Mouse (Mus musculus) liver, adult 2 months (tissue): ENCODE data around the gene Olfr701. TPM values are rescaled to one million over a fixed set of nuclear protein-coding genes. Genes with fewer than 3 reads are reported as not detected.

Experiments
- DNase-seq: peaks from one replicate; pipeline ENCODE4 v3.0.0-alpha.2; 2011; ENCODE audit warnings: low read depth, low spot score; ENCODE audit errors: extremely low read depth
- H3K27ac ChIP-seq: fragments of 200-500 bp; replicated peaks from 2 replicates; pipeline ENCODE4 v1.5.1; 2012; ENCODE audit warnings: low read depth, mild to moderate bottlenecking, control low read depth, inconsistent platforms, low read length; ENCODE audit not compliant: insufficient read depth
- H3K27me3 ChIP-seq: fragments of 200-500 bp; 2 replicates; pipeline ENCODE4 v1.6.1; 2012; ENCODE audit warnings: mild to moderate bottlenecking, moderate library complexity, low read length, inconsistent platforms; ENCODE audit not compliant: control insufficient read depth, insufficient read depth
- H3K36me3 ChIP-seq: fragments of 200-500 bp; 2 replicates; pipeline ENCODE4 v1.6.1; 2012; ENCODE audit warnings: low read length, inconsistent platforms; ENCODE audit not compliant: control insufficient read depth, insufficient read depth
- H3K4me1 ChIP-seq: fragments of 200-500 bp; 2 replicates; pipeline ENCODE4 v1.6.1; 2011; ENCODE audit warnings: low read length; ENCODE audit not compliant: control insufficient read depth, insufficient read depth
- H3K4me3 ChIP-seq: fragments of 200-500 bp; 2 replicates; pipeline ENCODE4 v1.5.1; 2011; ENCODE audit warnings: low read depth, mild to moderate bottlenecking, control low read depth, low read length, moderate library complexity; ENCODE audit not compliant: insufficient read depth
- H3K79me2 ChIP-seq: fragments of 200-500 bp; 2 replicates; pipeline ENCODE4 v1.6.1; 2012; ENCODE audit warnings: inconsistent platforms, mild to moderate bottlenecking, low read length, moderate library complexity; ENCODE audit not compliant: control insufficient read depth, insufficient read depth
- H3K9ac ChIP-seq: fragments of 200-500 bp; 2 replicates; pipeline ENCODE4 v1.6.1; 2012; ENCODE audit warnings: low read depth, mild to moderate bottlenecking, control low read depth, inconsistent platforms, low read length
- CTCF ChIP-seq: fragments of 200-500 bp; IDR thresholded peaks from 2 replicates; pipeline ENCODE4 v1.5.1; 2011; ENCODE audit warnings: low read depth, low read length, control low read depth
- POLR2A ChIP-seq: fragments of 200-500 bp; IDR thresholded peaks from 2 replicates; pipeline ENCODE4 v1.6.1; 2011; ENCODE audit warnings: low read length, control low read depth; ENCODE audit not compliant: insufficient read depth; ENCODE audit errors: extremely low read depth
- WGBS: fragments of 180-500 bp; shearing (Covaris S2); methylation state at CpG from one replicate; pipeline ENCODE4 v1.1.7; 2018; 5-methylcytosine and 5-hydroxymethylcytosine counted together
- polyA plus RNA-seq: library from polyadenylated mRNA; depleted of rRNA; stranded (reverse); fragments of >200 nt; gene quantifications from 2 replicates; pipeline ENCODE4 v1.2.3, GENCODE M21; 2012; rRNA removed
- total RNA-seq: library from RNA; depleted of rRNA; stranded (reverse); fragments of >200 nt; gene quantifications from 2 replicates; pipeline ENCODE4 v1.2.3, GENCODE M21; 2014; rRNA removed

Gene Olfr701
- total and polyA plus RNA-seq, 2 experiments = not detected

- TF ChIP-seq CTCF (no peak), POLR2A (no peak)
- no peaks in the 10 kb centered on the region for H3K4me1 ChIP-seq
- H3K4me3 ChIP-seq = no peak within 1 kb of the TSS
These were observed 19.9 kb downstream of the Olfr701 start, which contains the start of gene Olfr702 for GRCm38 (mm10) chr7:106833793-106834192. Gene Olfr702 (minus strand): TSS chr7:106833893.

GRCm38 (mm10) chr7:106843060-106843459 is 29.1 kb downstream of the Olfr701 start, which contains the start of gene Olfr703:
Gene Olfr703 (plus strand): TSS chr7:106843360.
- H3K27me3 ChIP-seq = no peaks in the 10 kb centered on the region
- no peaks in the 10 kb centered on the region for H3K4me1 ChIP-seq
- H3K36me3 ChIP-seq = no peaks in the 10 kb centered on the region
- no peak within 1 kb of the TSS for H3K9ac ChIP-seq
- DNase-seq = no peak
- no peak within 1 kb of the TSS for H3K27ac ChIP-seq
- H3K79me2 ChIP-seq = no peaks in the 10 kb centered on the region
- 62% methylated on average over 2 of the region's 2 CpGs for WGBS
- no peak for TF ChIP-seq POLR2A
- no peak for TF ChIP-seq CTCF
- H3K4me3 ChIP-seq = no peak within 1 kb of the TSS

More at GRCm38 (mm10) chr7:106833793-106834192, 19.9 kb downstream of the Olfr701 start, which contains the start of gene Olfr702:
- Histone ChIP-seq H3K79me2 (no peaks in the 10 kb centered on the region), H3K9ac (no peak within 1 kb of the TSS), H3K36me3 (no peaks in the 10 kb centered on the region), H3K27me3 (no peaks in the 10 kb centered on the region), H3K27ac (no peak within 1 kb of the TSS)
- DNase-seq = no peak

- no peak for DNase-seq
- Histone ChIP-seq H3K27ac (no peak within 1 kb of the TSS), H3K4me3 (no peak within 1 kb of the TSS), H3K9ac (no peak within 1 kb of the TSS), H3K79me2 (no peaks in the 10 kb centered on the region), H3K36me3 (no peaks in the 10 kb centered on the region), H3K27me3 (no peaks in the 10 kb centered on the region), H3K4me1 (no peaks in the 10 kb centered on the region)
- TF ChIP-seq CTCF = no peak
- no peak for TF ChIP-seq POLR2A
These were observed 49.0 kb downstream of the Olfr701 start, which contains the start of gene Olfr704 for GRCm38 (mm10) chr7:106862885-106863284. Gene Olfr704 (plus strand): TSS chr7:106863185.

Other genes starting within 250 kb of the Olfr701 start
- not detected in 2 replicates for gene Olfr693, start 133.5 kb upstream of the Olfr701 start, total RNA-seq
- gene Olfr693, start 133.5 kb upstream of the Olfr701 start, polyA plus RNA-seq = not detected in 2 replicates
- gene Olfr694, start 122.3 kb upstream of the Olfr701 start, total RNA-seq = not detected in 2 replicates
- gene Olfr694, start 122.3 kb upstream of the Olfr701 start, polyA plus RNA-seq = not detected in 2 replicates
- not detected in 2 replicates for gene Olfr695, start 97.7 kb upstream of the Olfr701 start, total RNA-seq
- not detected in 2 replicates for gene Olfr695, start 97.7 kb upstream of the Olfr701 start, polyA plus RNA-seq
- gene Olfr697, start 71.7 kb upstream of the Olfr701 start, total RNA-seq = not detected in 2 replicates
- not detected in 2 replicates for gene Olfr697, start 71.7 kb upstream of the Olfr701 start, polyA plus RNA-seq
- gene Olfr698, start 58.7 kb upstream of the Olfr701 start, total RNA-seq = not detected in 2 replicates
- not detected in 2 replicates for gene Olfr698, start 58.7 kb upstream of the Olfr701 start, polyA plus RNA-seq
- gene Olfr699, start 20.9 kb upstream of the Olfr701 start, total RNA-seq = not detected in 2 replicates
- gene Olfr699, start 20.9 kb upstream of the Olfr701 start, polyA plus RNA-seq = not detected in 2 replicates
- gene Olfr700, start 5.3 kb upstream of the Olfr701 start, total RNA-seq = not detected in 2 replicates
- not detected in 2 replicates for gene Olfr700, start 5.3 kb upstream of the Olfr701 start, polyA plus RNA-seq
- not detected in 2 replicates for gene Olfr702, start 19.8 kb downstream of the Olfr701 start, total RNA-seq
- not detected in 2 replicates for gene Olfr702, start 19.8 kb downstream of the Olfr701 start, polyA plus RNA-seq
- gene Olfr703, start 29.2 kb downstream of the Olfr701 start, total RNA-seq = not detected in 2 replicates
- gene Olfr703, start 29.2 kb downstream of the Olfr701 start, polyA plus RNA-seq = not detected in 2 replicates
- gene Olfr704, start 49.1 kb downstream of the Olfr701 start, total RNA-seq = not detected in 2 replicates
- not detected in 2 replicates for gene Olfr704, start 49.1 kb downstream of the Olfr701 start, polyA plus RNA-seq
- gene Olfr705, start 62.8 kb downstream of the Olfr701 start, total RNA-seq = not detected in 2 replicates
- gene Olfr705, start 62.8 kb downstream of the Olfr701 start, polyA plus RNA-seq = not detected in 2 replicates
- gene Olfr706, start 74.0 kb downstream of the Olfr701 start, total RNA-seq = not detected in 2 replicates
- not detected in 2 replicates for gene Olfr706, start 74.0 kb downstream of the Olfr701 start, polyA plus RNA-seq
- not detected in 2 replicates for gene Olfr707, start 87.1 kb downstream of the Olfr701 start, total RNA-seq
- not detected in 2 replicates for gene Olfr707, start 87.1 kb downstream of the Olfr701 start, polyA plus RNA-seq
- gene Olfr1532-ps1, start 93.9 kb downstream of the Olfr701 start, total RNA-seq = not detected in 2 replicates
- not detected in 2 replicates for gene Olfr1532-ps1, start 93.9 kb downstream of the Olfr701 start, polyA plus RNA-seq
- gene Olfr709-ps1, start 118.1 kb downstream of the Olfr701 start, total RNA-seq = not detected in 2 replicates
- gene Olfr709-ps1, start 118.1 kb downstream of the Olfr701 start, polyA plus RNA-seq = not detected in 2 replicates
- gene Olfr710, start 134.2 kb downstream of the Olfr701 start, total RNA-seq = not detected in 2 replicates
- not detected in 2 replicates for gene Olfr710, start 134.2 kb downstream of the Olfr701 start, polyA plus RNA-seq
- gene Olfr6, start 149.8 kb downstream of the Olfr701 start, total RNA-seq = not detected in 2 replicates
- gene Olfr6, start 149.8 kb downstream of the Olfr701 start, polyA plus RNA-seq = not detected in 2 replicates
- gene Olfr711, start 161.3 kb downstream of the Olfr701 start, total RNA-seq = not detected in 2 replicates
- gene Olfr711, start 161.3 kb downstream of the Olfr701 start, polyA plus RNA-seq = not detected in 2 replicates
- not detected in 2 replicates for gene Olfr2, start 191.9 kb downstream of the Olfr701 start, total RNA-seq
- not detected in 2 replicates for gene Olfr2, start 191.9 kb downstream of the Olfr701 start, polyA plus RNA-seq
- gene Olfr713, start 217.0 kb downstream of the Olfr701 start, total RNA-seq = not detected in 2 replicates
- not detected in 2 replicates for gene Olfr713, start 217.0 kb downstream of the Olfr701 start, polyA plus RNA-seq